Mouse (Mus musculus) CH12.LX (cell line): Measurements from ENCODE around the gene Tfr2.

ENCODE experiments used
- CTCF ChIP-seq, 2 experiments: IDR thresholded peaks in 1 of 2; conservative IDR thresholded peaks in 1 of 2; 2 replicates each; pipeline ENCODE4 v1.5.1; 2011 to 2012; ENCODE audit warnings: low read depth in 2 of 2, low read length in 2 of 2, improper control_type of control experiment in 1 of 2, inconsistent platforms in 1 of 2, mild to moderate bottlenecking in 1 of 2, moderate library complexity in 1 of 2
- EP300 ChIP-seq: IDR thresholded peaks from 2 replicates; pipeline ENCODE4 v1.6.1; 2011; ENCODE audit warnings: low read length, improper control_type of control experiment
- ETS1 ChIP-seq: conservative IDR thresholded peaks from 2 replicates; pipeline ENCODE4 v1.6.1; 2012; ENCODE audit warnings: low read depth, mild to moderate bottlenecking, inconsistent platforms, low read length, improper control_type of control experiment, moderate library complexity
- GABPA ChIP-seq: IDR thresholded peaks from 2 replicates; pipeline ENCODE4 v1.6.1; 2012; ENCODE audit warnings: low read depth, low read length, improper control_type of control experiment, inconsistent platforms; ENCODE audit not compliant: insufficient replicate concordance
- MXI1 ChIP-seq: IDR thresholded peaks from 2 replicates; pipeline ENCODE4 v1.6.1; 2011; ENCODE audit warnings: mild to moderate bottlenecking, low read depth, low read length, improper control_type of control experiment
- PAX5 ChIP-seq: IDR thresholded peaks from 2 replicates; pipeline ENCODE4 v1.6.1; 2012; ENCODE audit warnings: low read length, inconsistent platforms, mixed read lengths
- POLR2A ChIP-seq: IDR thresholded peaks from 2 replicates; pipeline ENCODE4 v1.6.1; 2011; ENCODE audit warnings: low read depth, mild to moderate bottlenecking, improper control_type of control experiment, low read length
- TBP ChIP-seq: conservative IDR thresholded peaks from 2 replicates; pipeline ENCODE4 v1.6.1; 2011; ENCODE audit warnings: low read depth, low read length, improper control_type of control experiment

- TF ChIP-seq CTCF (conservative IDR thresholded peaks at IDR 0.05 in 1 of 2, IDR thresholded peaks at IDR 0.05 in 1 of 2; ENCODE audit: low read depth in 2 of 2, low read length in 2 of 2) = no peak
- TF ChIP-seq ETS1 = no peak
- TF ChIP-seq POLR2A = no peak
- TF ChIP-seq PAX5 = no peak
- no peak for TF ChIP-seq EP300
- no peak for TF ChIP-seq MXI1
- no peak for TF ChIP-seq GABPA
- TF ChIP-seq TBP = no peak
These were observed 39.1 kb downstream of the Tfr2 start for GRCm38 (mm10) chr5:137608654-137609190.
